Comparison of ENCODE assay signal across 8 mouse cellular contexts in genomic region chr4:133104194-133104569, GRCm38 (mm10). TPM values are rescaled to one million over a fixed set of nuclear protein-coding genes. Genes with fewer than 3 reads are reported as not detected.
DNase-seq lines count a peak whose midpoint lies in the region; ATAC-seq and TF ChIP-seq lines count a peak whose summit lies in the region.

No protein-coding gene starts in this region.

- H3K27me3 ChIP-seq in hindbrain, embryonic 15.5 days, result no peaks in the 10 kb centered on the region
- no peaks in the 10 kb centered on the region for H3K27me3 ChIP-seq in hindbrain, embryonic 12.5 days
- no peaks in the 10 kb centered on the region for H3K27me3 ChIP-seq in embryonic facial prominence, embryonic 12.5 days
- H3K27me3 ChIP-seq in kidney, postnatal 0 days (ENCODE audit: insufficient read depth, low read length), result no peaks in the 10 kb centered on the region

- no peak overlapping the region for H3K4me3 ChIP-seq in hindbrain, embryonic 15.5 days
- no peak overlapping the region for H3K4me3 ChIP-seq in hindbrain, embryonic 12.5 days
- H3K4me3 ChIP-seq in embryonic facial prominence, embryonic 12.5 days, result no peak overlapping the region
- no peak overlapping the region for H3K4me3 ChIP-seq in kidney, postnatal 0 days (replicated peaks; ENCODE audit: low read depth, low read length)

- WGBS in hindbrain, embryonic 15.5 days, result 43% methylated on average over 10 of the region's 10 CpGs
- WGBS in hindbrain, embryonic 12.5 days, result 40% methylated on average over 10 of the region's 10 CpGs
- 22% methylated on average over 10 of the region's 10 CpGs for WGBS in embryonic facial prominence, embryonic 12.5 days
- 21% methylated on average over 10 of the region's 10 CpGs for WGBS in kidney, postnatal 0 days

- peak overlapping the region; percentile 23 for H3K4me2 ChIP-seq in hindbrain, embryonic 15.5 days
- no peak overlapping the region for H3K4me2 ChIP-seq in hindbrain, embryonic 12.5 days (replicated peaks)
- H3K4me2 ChIP-seq in embryonic facial prominence, embryonic 12.5 days (replicated peaks), result 0 out of 2 replicates have a peak overlapping the region, but pooled peaks have one; percentile 15
- H3K4me2 ChIP-seq in kidney, postnatal 0 days (ENCODE audit: low read length), result peak overlapping the region; percentile 30

- H3K9ac ChIP-seq in hindbrain, embryonic 15.5 days, result no peak overlapping the region
- H3K9ac ChIP-seq in hindbrain, embryonic 12.5 days, result no peak overlapping the region
- no peak overlapping the region for H3K9ac ChIP-seq in embryonic facial prominence, embryonic 12.5 days
- no peak overlapping the region for H3K9ac ChIP-seq in kidney, postnatal 0 days (ENCODE audit: low read depth, low read length)

- no peaks in the 10 kb centered on the region for H3K9me3 ChIP-seq in hindbrain, embryonic 15.5 days
- H3K9me3 ChIP-seq in hindbrain, embryonic 12.5 days (replicated peaks), result no peaks in the 10 kb centered on the region
- H3K9me3 ChIP-seq in embryonic facial prominence, embryonic 12.5 days, result no peaks in the 10 kb centered on the region
- H3K9me3 ChIP-seq in kidney, postnatal 0 days (replicated peaks; ENCODE audit: low read length), result no peaks in the 10 kb centered on the region

- TF ChIP-seq CTCF in kidney, postnatal 0 days (IDR thresholded peaks at IDR 0.05; ENCODE audit: low read depth), result no peak

- 0 out of 2 replicates have a peak, but pooled peaks have one; percentile 31 for ATAC-seq in hindbrain, embryonic 15.5 days (ENCODE audit: low FRiP score, low read depth)
- ATAC-seq in hindbrain, embryonic 12.5 days (ENCODE audit: low FRiP score), result no peak
- ATAC-seq in embryonic facial prominence, embryonic 12.5 days (ENCODE audit: insufficient number of reproducible peaks, insufficient read depth, low FRiP score, low TSS enrichment), result no peak
- ATAC-seq in kidney, postnatal 0 days (replicated peaks; ENCODE audit: low FRiP score, low read depth), result no peak

- no peak for DNase-seq in kidney, postnatal 0 days (ENCODE audit: low spot score)
- peak; percentile 85 for DNase-seq in lung, postnatal 36 days
- DNase-seq in ovary, postnatal 14 days (ENCODE audit: low spot score), result no peak
- DNase-seq in MN1 (ENCODE audit: low spot score), result no peak
- DNase-seq in thymus, postnatal 25 days, result no peak

- H3K36me3 ChIP-seq in hindbrain, embryonic 15.5 days, result no peaks in the 10 kb centered on the region
- H3K36me3 ChIP-seq in hindbrain, embryonic 12.5 days, result no peaks in the 10 kb centered on the region
- H3K36me3 ChIP-seq in embryonic facial prominence, embryonic 12.5 days, result no peaks in the 10 kb centered on the region
- no peaks in the 10 kb centered on the region for H3K36me3 ChIP-seq in kidney, postnatal 0 days (ENCODE audit: insufficient read depth, low read length)

- H3K4me1 ChIP-seq in hindbrain, embryonic 15.5 days (replicated peaks), result peaks cover 25% of the 10 kb centered on the region
- peaks cover 19% of the 10 kb centered on the region for H3K4me1 ChIP-seq in hindbrain, embryonic 12.5 days
- peaks cover 23% of the 10 kb centered on the region for H3K4me1 ChIP-seq in embryonic facial prominence, embryonic 12.5 days
- H3K4me1 ChIP-seq in kidney, postnatal 0 days (replicated peaks; ENCODE audit: insufficient read depth, low read length), result peaks cover 15% of the 10 kb centered on the region

- no peak overlapping the region for H3K27ac ChIP-seq in hindbrain, embryonic 15.5 days (replicated peaks)
- no peak overlapping the region for H3K27ac ChIP-seq in hindbrain, embryonic 12.5 days
- no peak overlapping the region for H3K27ac ChIP-seq in embryonic facial prominence, embryonic 12.5 days
- H3K27ac ChIP-seq in kidney, postnatal 0 days, result peak overlapping the region; percentile 83

RNA-seq across cellular contexts. Expression of gene Wasf2, which starts 26.1 kb away (rescaled TPM):
- 30.3 and 31.1 TPM in 2 replicates for polyA plus RNA-seq in hindbrain, embryonic 15.5 days (2015; fragmentation: Nextera tagmentation; extraction: Ambion mirVana)
- 49.0 and 49.1 TPM in 2 replicates for polyA plus RNA-seq in hindbrain, embryonic 12.5 days (2016; fragmentation: Nextera tagmentation; extraction: Ambion mirVana)
- 78.8 and 88.4 TPM in 2 replicates for polyA plus RNA-seq in embryonic facial prominence, embryonic 12.5 days (2016; fragmentation: Nextera tagmentation; extraction: Ambion mirVana)
- 98.8 and 113 TPM in 2 replicates for polyA plus RNA-seq in kidney, postnatal 0 days (2015; fragmentation: Nextera tagmentation; extraction: Ambion mirVana)
